In the genomic region with DNA sequence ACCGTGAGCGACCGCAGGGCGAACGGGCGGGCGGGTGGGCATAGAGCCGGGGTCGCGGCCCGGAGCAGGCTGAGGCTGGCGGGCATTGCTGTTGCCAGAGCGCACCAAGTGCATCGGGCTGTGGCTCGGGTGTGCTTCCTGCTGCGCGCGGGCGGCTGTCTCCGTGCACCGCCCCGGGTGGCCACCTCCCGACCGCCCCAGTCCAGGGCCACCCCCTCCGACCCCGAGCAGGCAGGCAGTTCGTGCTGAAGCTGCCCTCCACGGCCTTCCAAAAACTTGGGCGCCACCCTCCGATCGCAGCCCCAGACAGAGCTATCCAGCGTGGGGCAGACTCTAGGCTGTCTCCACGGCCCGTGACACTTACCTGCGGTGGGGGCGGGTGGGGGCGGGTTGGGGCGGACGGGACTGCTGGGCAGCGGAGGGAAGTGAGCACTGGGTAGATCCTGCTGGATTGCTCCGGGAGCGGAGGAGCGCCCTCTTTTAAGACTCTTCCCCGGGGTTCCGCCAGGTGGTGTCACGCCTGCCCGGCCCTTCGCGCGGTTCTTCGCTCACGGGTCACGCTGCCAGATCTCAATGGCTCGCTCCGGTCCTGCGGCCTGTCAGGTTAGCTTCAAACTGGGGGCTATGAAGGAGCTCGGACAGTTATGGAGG, we compare ENCODE assay signal across 7 mouse cellular contexts. TPM values are rescaled to one million over a fixed set of nuclear protein-coding genes. Genes with fewer than 3 reads are reported as not detected.
DNase-seq lines count a peak whose midpoint lies in the region; ATAC-seq lines count a peak whose summit lies in the region.

No protein-coding gene starts in this region.

- DNase-seq in ES-CJ7 (ENCODE audit: low read depth, low spot score) = peak; percentile 71
- peak; percentile 57 for DNase-seq in adrenal gland, adult 2 months
- DNase-seq in heart, postnatal 4 days = peak; percentile 70
- DNase-seq in limb, embryonic 10.5 days (ENCODE audit: low spot score) = peak; percentile 80
- DNase-seq in layer of hippocampus, adult 9-11 months = no peak

- peak; percentile 70; the same call in 1 of the 2 replicates for ATAC-seq in embryonic facial prominence, embryonic 12.5 days (ENCODE audit: insufficient number of reproducible peaks, insufficient read depth, low FRiP score, low TSS enrichment)
- ATAC-seq in midbrain, embryonic 15.5 days (replicated peaks) = peak; percentile 80

- no peak overlapping the region for H3K27ac ChIP-seq in embryonic facial prominence, embryonic 12.5 days
- H3K27ac ChIP-seq in limb, embryonic 10.5 days = peak overlapping the region; percentile 73
- H3K27ac ChIP-seq in midbrain, embryonic 15.5 days = peak overlapping the region; percentile 8; the same call in 1 of the 2 replicates

- H3K27me3 ChIP-seq in embryonic facial prominence, embryonic 12.5 days = peaks cover 79% of the 10 kb centered on the region
- H3K27me3 ChIP-seq in limb, embryonic 10.5 days (ENCODE audit: low read depth, poor library complexity, severe bottlenecking) = peaks cover 98% of the 10 kb centered on the region
- H3K27me3 ChIP-seq in midbrain, embryonic 15.5 days (replicated peaks) = peaks cover 53% of the 10 kb centered on the region

- peak overlapping the region; percentile 43 for H3K4me3 ChIP-seq in embryonic facial prominence, embryonic 12.5 days
- H3K4me3 ChIP-seq in limb, embryonic 10.5 days = peak overlapping the region; percentile 60
- H3K4me3 ChIP-seq in midbrain, embryonic 15.5 days = peak overlapping the region; percentile 49

- WGBS in embryonic facial prominence, embryonic 12.5 days = under 1% methylated on average over 47 of the region's 57 CpGs
- WGBS in limb, embryonic 10.5 days = under 1% methylated on average over 57 of the region's 57 CpGs
- WGBS in midbrain, embryonic 15.5 days = under 1% methylated on average over 55 of the region's 57 CpGs

- no peaks in the 10 kb centered on the region for H3K9me3 ChIP-seq in embryonic facial prominence, embryonic 12.5 days
- no peaks in the 10 kb centered on the region for H3K9me3 ChIP-seq in limb, embryonic 10.5 days (replicated peaks)
- no peaks in the 10 kb centered on the region for H3K9me3 ChIP-seq in midbrain, embryonic 15.5 days

- no peaks in the 10 kb centered on the region for H3K36me3 ChIP-seq in embryonic facial prominence, embryonic 12.5 days
- no peaks in the 10 kb centered on the region for H3K36me3 ChIP-seq in limb, embryonic 10.5 days
- no peaks in the 10 kb centered on the region for H3K36me3 ChIP-seq in midbrain, embryonic 15.5 days (replicated peaks)

- H3K9ac ChIP-seq in embryonic facial prominence, embryonic 12.5 days = peak overlapping the region; percentile 60
- peak overlapping the region; percentile 42 for H3K9ac ChIP-seq in midbrain, embryonic 15.5 days

- H3K4me2 ChIP-seq in embryonic facial prominence, embryonic 12.5 days (replicated peaks) = peak overlapping the region; percentile 87
- peak overlapping the region; percentile 97 for H3K4me2 ChIP-seq in midbrain, embryonic 15.5 days

- H3K4me1 ChIP-seq in embryonic facial prominence, embryonic 12.5 days = peaks cover 16% of the 10 kb centered on the region
- H3K4me1 ChIP-seq in limb, embryonic 10.5 days = peaks cover 24% of the 10 kb centered on the region
- peaks cover 20% of the 10 kb centered on the region for H3K4me1 ChIP-seq in midbrain, embryonic 15.5 days

RNA-seq across cellular contexts. Expression of gene Ntn1, which starts 0.5 kb away (rescaled TPM):
- total RNA-seq in adrenal gland, adult 2 months (2021) = 10 to 100 TPM in 1 of 2 experiments, 1 to 10 TPM in 1; 9.9 to 16.1 TPM
- 16.0 and 19.9 TPM in 2 replicates for polyA plus RNA-seq in adrenal gland, adult 2 months (2012; rRNA removed)
- 12.2 and 14.8 TPM in 2 replicates for polyA plus RNA-seq in embryonic facial prominence, embryonic 12.5 days (2016; fragmentation: Nextera tagmentation; extraction: Ambion mirVana)
- 100 to 1,000 TPM in 1 of 2 experiments, 10 to 100 TPM in 1; 85.3 to 101 TPM for total RNA-seq in heart, postnatal 4 days (2021)
- 4.8 and 7.7 TPM in 2 replicates for polyA plus RNA-seq in limb, embryonic 10.5 days (2016; fragmentation: Nextera tagmentation; extraction: Ambion mirVana)
- polyA plus RNA-seq in midbrain, embryonic 15.5 days (2015; fragmentation: Nextera tagmentation; extraction: Ambion mirVana) = 22.7 and 23.2 TPM in 2 replicates

RNA-seq across cellular contexts. Expression of gene Pik3r5, which starts 31.8 kb away (rescaled TPM):
- 1 to 10 TPM; 1.4 to 3.2 TPM for total RNA-seq in adrenal gland, adult 2 months (2021)
- polyA plus RNA-seq in adrenal gland, adult 2 months (2012; rRNA removed) = 1.6 TPM in 2 replicates
- 0.50 and 0.70 TPM in 2 replicates for polyA plus RNA-seq in embryonic facial prominence, embryonic 12.5 days (2016; fragmentation: Nextera tagmentation; extraction: Ambion mirVana)
- total RNA-seq in heart, postnatal 4 days (2021) = 1 to 10 TPM; 1.2 TPM
- 1.3 and 1.5 TPM in 2 replicates for polyA plus RNA-seq in limb, embryonic 10.5 days (2016; fragmentation: Nextera tagmentation; extraction: Ambion mirVana)
- polyA plus RNA-seq in midbrain, embryonic 15.5 days (2015; fragmentation: Nextera tagmentation; extraction: Ambion mirVana) = 0.10 and 0.43 TPM in 2 replicates
